Mouse (Mus musculus): Measurements from ENCODE around the gene Zbtb45. TPM values are rescaled to one million over a fixed set of nuclear protein-coding genes. Genes with fewer than 3 reads are reported as not detected.

Gene Zbtb45
- polyA plus RNA-seq, 1 experiment from 2014 or later: 11.2 TPM

- TF ChIP-seq CTCF (IDR thresholded peaks at IDR 0.05; ENCODE audit: low read depth): no peak
- no peak within 1 kb of the TSS for H3K4me2 ChIP-seq (replicated peaks; ENCODE audit: low read depth)
- H3K9me3 ChIP-seq (ENCODE audit: control insufficient read depth): no peaks in the 10 kb centered on the region
- H3K27ac ChIP-seq (ENCODE audit: low read depth, low read length): no peak within 1 kb of the TSS
- no peak within 1 kb of the TSS for H3K9ac ChIP-seq (ENCODE audit: low read depth, low read length)
- no peaks in the 10 kb centered on the region for H3K27me3 ChIP-seq (replicated peaks; ENCODE audit: control insufficient read depth, insufficient read depth, low read length)
- H3K4me3 ChIP-seq (ENCODE audit: low read depth, low read length): no peak within 1 kb of the TSS
- WGBS: 62% methylated on average over 5 of the region's 5 CpGs
- ATAC-seq: no peak
- H3K36me3 ChIP-seq (ENCODE audit: control insufficient read depth, insufficient read depth): no peaks in the 10 kb centered on the region
- no peaks in the 10 kb centered on the region for H3K4me1 ChIP-seq (replicated peaks; ENCODE audit: control insufficient read depth, insufficient read depth, low read length)
Measured at GRCm38 (mm10) chr7:12998053-12998452, 11.8 kb downstream of the Zbtb45 start, which contains the start of gene Slc27a5. TSS of gene Slc27a5 (minus strand) at chr7:12998192.

DNA sequence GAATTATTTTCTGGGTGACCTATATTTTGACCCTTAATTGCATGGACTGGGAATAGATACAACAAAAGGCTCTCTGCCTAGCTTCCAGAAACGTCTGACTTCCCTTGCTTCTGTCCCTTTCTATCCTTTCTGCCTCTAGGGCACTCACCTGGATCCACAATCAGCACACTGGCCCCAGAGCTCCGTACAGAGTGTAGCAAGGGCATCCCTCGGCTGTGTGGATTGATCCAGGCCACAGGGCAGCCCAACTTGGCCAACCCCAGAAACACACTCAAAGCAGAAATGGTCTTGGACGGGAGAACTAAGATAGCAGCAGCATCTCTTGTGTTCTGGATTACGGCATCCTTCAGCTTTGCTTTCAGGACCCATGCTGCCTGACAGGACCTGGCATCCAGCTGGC, 12.6 kb downstream of the Zbtb45 start:
- H3K9ac ChIP-seq (ENCODE audit: low read depth, low read length): no peak overlapping the region
- no peak for ATAC-seq
- no peak overlapping the region for H3K4me3 ChIP-seq (ENCODE audit: low read depth, low read length)
- no peaks in the 10 kb centered on the region for H3K27me3 ChIP-seq (replicated peaks; ENCODE audit: control insufficient read depth, insufficient read depth, low read length)
- no peaks in the 10 kb centered on the region for H3K4me1 ChIP-seq (replicated peaks; ENCODE audit: control insufficient read depth, insufficient read depth, low read length)
- whole genome bisulfite sequencing: 66% methylated on average over 5 of the region's 5 CpGs
- no peak for TF ChIP-seq CTCF (IDR thresholded peaks at IDR 0.05; ENCODE audit: low read depth)
- no peak overlapping the region for H3K27ac ChIP-seq (ENCODE audit: low read depth, low read length)
- H3K36me3 ChIP-seq (ENCODE audit: control insufficient read depth, insufficient read depth): no peaks in the 10 kb centered on the region
- no peaks in the 10 kb centered on the region for H3K9me3 ChIP-seq (ENCODE audit: control insufficient read depth)
- H3K4me2 ChIP-seq (replicated peaks; ENCODE audit: low read depth): no peak overlapping the region

- Histone ChIP-seq H3K27me3 (replicated peaks; ENCODE audit: control insufficient read depth, insufficient read depth, low read length) (no peaks in the 10 kb centered on the region), H3K9me3 (ENCODE audit: control insufficient read depth) (no peaks in the 10 kb centered on the region), H3K27ac (ENCODE audit: low read depth, low read length) (no peak overlapping the region), H3K9ac (ENCODE audit: low read depth, low read length) (no peak overlapping the region), H3K36me3 (ENCODE audit: control insufficient read depth, insufficient read depth) (no peaks in the 10 kb centered on the region), H3K4me2 (replicated peaks; ENCODE audit: low read depth) (no peak overlapping the region), H3K4me1 (replicated peaks; ENCODE audit: control insufficient read depth, insufficient read depth, low read length) (no peaks in the 10 kb centered on the region), H3K4me3 (ENCODE audit: low read depth, low read length) (no peak overlapping the region)
- no peak for TF ChIP-seq CTCF (IDR thresholded peaks at IDR 0.05; ENCODE audit: low read depth)
- ATAC-seq: no peak
Measured at GRCm38 (mm10) chr7:12995862-12996261, 14.0 kb downstream of the Zbtb45 start.

GRCm38 (mm10) chr7:12993148-12993547, 16.7 kb downstream of the Zbtb45 start:
- H3K27ac ChIP-seq (ENCODE audit: low read depth, low read length): no peak overlapping the region
- no peak overlapping the region for H3K4me3 ChIP-seq (ENCODE audit: low read depth, low read length)
- no peak for TF ChIP-seq CTCF (IDR thresholded peaks at IDR 0.05; ENCODE audit: low read depth)
- no peak for ATAC-seq
- H3K36me3 ChIP-seq (ENCODE audit: control insufficient read depth, insufficient read depth): no peaks in the 10 kb centered on the region
- no peaks in the 10 kb centered on the region for H3K9me3 ChIP-seq (ENCODE audit: control insufficient read depth)
- H3K9ac ChIP-seq (ENCODE audit: low read depth, low read length): no peak overlapping the region
- no peaks in the 10 kb centered on the region for H3K27me3 ChIP-seq (replicated peaks; ENCODE audit: control insufficient read depth, insufficient read depth, low read length)
- 89% methylated on average over 10 of the region's 10 CpGs for WGBS
- no peak overlapping the region for H3K4me2 ChIP-seq (replicated peaks; ENCODE audit: low read depth)
- no peaks in the 10 kb centered on the region for H3K4me1 ChIP-seq (replicated peaks; ENCODE audit: control insufficient read depth, insufficient read depth, low read length)

GRCm38 (mm10) chr7:12992222-12992621, 17.6 kb downstream of the Zbtb45 start:
- no peaks in the 10 kb centered on the region for H3K36me3 ChIP-seq (ENCODE audit: control insufficient read depth, insufficient read depth)
- no peak overlapping the region for H3K27ac ChIP-seq (ENCODE audit: low read depth, low read length)
- H3K9me3 ChIP-seq (ENCODE audit: control insufficient read depth): no peaks in the 10 kb centered on the region
- ATAC-seq: no peak
- no peaks in the 10 kb centered on the region for H3K27me3 ChIP-seq (replicated peaks; ENCODE audit: control insufficient read depth, insufficient read depth, low read length)
- WGBS: 2% methylated on average over 3 of the region's 3 CpGs
- no peak overlapping the region for H3K4me3 ChIP-seq (ENCODE audit: low read depth, low read length)
- no peak overlapping the region for H3K4me2 ChIP-seq (replicated peaks; ENCODE audit: low read depth)
- peak; percentile 70 for TF ChIP-seq CTCF (IDR thresholded peaks at IDR 0.05; ENCODE audit: low read depth)
- no peaks in the 10 kb centered on the region for H3K4me1 ChIP-seq (replicated peaks; ENCODE audit: control insufficient read depth, insufficient read depth, low read length)
- H3K9ac ChIP-seq (ENCODE audit: low read depth, low read length): no peak overlapping the region

- Histone ChIP-seq H3K9ac (ENCODE audit: low read depth, low read length) (no peak overlapping the region), H3K4me2 (replicated peaks; ENCODE audit: low read depth) (no peak overlapping the region), H3K4me3 (ENCODE audit: low read depth, low read length) (no peak overlapping the region), H3K4me1 (replicated peaks; ENCODE audit: control insufficient read depth, insufficient read depth, low read length) (no peaks in the 10 kb centered on the region), H3K27ac (ENCODE audit: low read depth, low read length) (no peak overlapping the region), H3K27me3 (replicated peaks; ENCODE audit: control insufficient read depth, insufficient read depth, low read length) (no peaks in the 10 kb centered on the region), H3K9me3 (ENCODE audit: control insufficient read depth) (no peaks in the 10 kb centered on the region), H3K36me3 (ENCODE audit: control insufficient read depth, insufficient read depth) (no peaks in the 10 kb centered on the region)
- ATAC-seq: no peak
- WGBS: 77% methylated on average over 8 of the region's 8 CpGs
- no peak for TF ChIP-seq CTCF (IDR thresholded peaks at IDR 0.05; ENCODE audit: low read depth)
Measured at GRCm38 (mm10) chr7:12987409-12988189, 22.2 kb downstream of the Zbtb45 start.

Measured in intestine, postnatal 0 days (tissue).